Mouse (Mus musculus) heart, embryonic 15.5 days (tissue): ENCODE measurements around the gene Olfr70. TPM values are rescaled to one million over a fixed set of nuclear protein-coding genes. Genes with fewer than 3 reads are reported as not detected.

ENCODE experiments used
- ATAC-seq: fragments of 200-750 bp; cut with Nextera tagmentation; replicated peaks from 2 replicates; pipeline ENCODE4 v1.8.0; 2017; ENCODE audit warnings: low read depth, moderate TSS enrichment; ENCODE audit not compliant: insufficient number of reproducible peaks, insufficient read depth, low FRiP score
- H3K27ac ChIP-seq: fragments of 300-500 bp; sonication (generic); 2 replicates; pipeline ENCODE4 v1.5.1; 2015; ENCODE audit warnings: mild to moderate bottlenecking, inconsistent platforms
- H3K27me3 ChIP-seq: fragments of 300-500 bp; sonication (generic); 2 replicates; pipeline ENCODE4 v1.6.1; 2015; ENCODE audit warnings: inconsistent platforms
- H3K36me3 ChIP-seq: fragments of 300-500 bp; sonication (generic); 2 replicates; pipeline ENCODE4 v1.6.1; 2015; ENCODE audit warnings: mild to moderate bottlenecking, inconsistent platforms
- H3K4me1 ChIP-seq: fragments of 300-500 bp; sonication (generic); replicated peaks from 2 replicates; pipeline ENCODE4 v1.6.1; 2015; ENCODE audit warnings: inconsistent platforms
- H3K4me2 ChIP-seq: fragments of 300-500 bp; sonication (generic); 2 replicates; pipeline ENCODE4 v1.6.1; 2015; ENCODE audit warnings: inconsistent platforms, mild to moderate bottlenecking, moderate library complexity
- H3K4me3 ChIP-seq: fragments of 300-500 bp; sonication (generic); 2 replicates; pipeline ENCODE4 v1.5.1; 2015; ENCODE audit warnings: mild to moderate bottlenecking, inconsistent platforms
- H3K9ac ChIP-seq: fragments of 300-500 bp; sonication (generic); 2 replicates; pipeline ENCODE4 v1.6.1; 2015; ENCODE audit warnings: mild to moderate bottlenecking, inconsistent platforms
- H3K9me3 ChIP-seq: fragments of 300-500 bp; sonication (generic); replicated peaks from 2 replicates; pipeline ENCODE4 v1.6.1; 2016; ENCODE audit warnings: inconsistent platforms
- WGBS: fragments of 180-500 bp; shearing (Covaris S2); methylation state at CpG from one replicate; pipeline ENCODE4 v1.1.7; 2015; ENCODE audit warnings: mixed read lengths; 5-methylcytosine and 5-hydroxymethylcytosine counted together
- polyA plus RNA-seq: library from polyadenylated mRNA; unstranded; fragments of >200 nt; fragmentation: Nextera tagmentation; extraction: Ambion mirVana; gene quantifications from 2 replicates; pipeline ENCODE4 v1.2.1, GENCODE M21; 2015

Gene Olfr70
- polyA plus RNA-seq, 1 experiment from 2014 or later: not detected

- no peak for ATAC-seq
- H3K27me3 ChIP-seq: no peaks in the 10 kb centered on the region
- H3K9me3 ChIP-seq: no peaks in the 10 kb centered on the region
- peaks cover 6% of the 10 kb centered on the region; the same call in 1 of the 2 replicates for H3K36me3 ChIP-seq
- no peak overlapping the region for H3K4me3 ChIP-seq
- H3K4me2 ChIP-seq: no peak overlapping the region
- peaks cover 8% of the 10 kb centered on the region for H3K4me1 ChIP-seq
- no peak overlapping the region for H3K9ac ChIP-seq
- 74% methylated on average over 4 of the region's 4 CpGs for WGBS
- H3K27ac ChIP-seq: no peak overlapping the region
Observed at GRCm38 (mm10) chr4:43675608-43676007, 25.0 kb downstream of the Olfr70 start.

GRCm38 (mm10) chr4:43674974-43675373 lies 25.6 kb downstream of the Olfr70 start:
- Histone ChIP-seq H3K27ac (no peak overlapping the region), H3K9me3 (no peaks in the 10 kb centered on the region), H3K27me3 (no peaks in the 10 kb centered on the region), H3K36me3 (peaks cover 6% of the 10 kb centered on the region; the same call in 1 of the 2 replicates), H3K4me1 (peaks cover 9% of the 10 kb centered on the region), H3K4me3 (no peak overlapping the region), H3K9ac (no peak overlapping the region), H3K4me2 (no peak overlapping the region)
- no peak for ATAC-seq
- WGBS: 78% methylated on average over 5 of the region's 5 CpGs

- H3K4me1 ChIP-seq: peaks cover 17% of the 10 kb centered on the region
- no peak overlapping the region for H3K4me3 ChIP-seq
- H3K27me3 ChIP-seq: no peaks in the 10 kb centered on the region
- 74% methylated on average over 8 of the region's 8 CpGs for WGBS
- H3K9me3 ChIP-seq: no peaks in the 10 kb centered on the region
- no peak overlapping the region for H3K4me2 ChIP-seq
- ATAC-seq: no peak
- no peak overlapping the region for H3K9ac ChIP-seq
- no peak overlapping the region for H3K27ac ChIP-seq
- peaks cover 6% of the 10 kb centered on the region; the same call in 1 of the 2 replicates for H3K36me3 ChIP-seq
Observed at GRCm38 (mm10) chr4:43673703-43674102, 26.9 kb downstream of the Olfr70 start.

GRCm38 (mm10) chr4:43672070-43672469 lies 28.5 kb downstream of the Olfr70 start:
- H3K36me3 ChIP-seq: 0 out of 2 replicates have a peak, but pooled peaks cover 6% of the 10 kb centered on the region
- H3K27me3 ChIP-seq: peaks cover 11% of the 10 kb centered on the region; the same call in 1 of the 2 replicates
- no peak overlapping the region for H3K4me2 ChIP-seq
- ATAC-seq: no peak
- no peak overlapping the region for H3K27ac ChIP-seq
- 4% methylated on average over 2 of the region's 2 CpGs for WGBS
- no peaks in the 10 kb centered on the region for H3K9me3 ChIP-seq
- no peak overlapping the region for H3K4me3 ChIP-seq
- no peak overlapping the region for H3K9ac ChIP-seq
- peaks cover 20% of the 10 kb centered on the region for H3K4me1 ChIP-seq

- 0 out of 2 replicates have a peak, but pooled peaks cover 2% of the 10 kb centered on the region for H3K36me3 ChIP-seq
- H3K9me3 ChIP-seq: no peaks in the 10 kb centered on the region
- peaks cover 20% of the 10 kb centered on the region for H3K4me1 ChIP-seq
- peak overlapping the region; percentile 89 for H3K4me3 ChIP-seq
- ATAC-seq: peak; percentile 74
- H3K9ac ChIP-seq: peak overlapping the region; percentile 88
- H3K27me3 ChIP-seq: peaks cover 34% of the 10 kb centered on the region
- H3K27ac ChIP-seq: peak overlapping the region; percentile 79
- WGBS: under 1% methylated on average over 25 of the region's 25 CpGs
- peak overlapping the region; percentile 87 for H3K4me2 ChIP-seq
Observed at GRCm38 (mm10) chr4:43669428-43669794, 31.2 kb downstream of the Olfr70 start.

- peak within 1 kb of the TSS; percentile 79 for H3K27ac ChIP-seq
- 1% methylated on average over 40 of the region's 41 CpGs for WGBS
Observed at GRCm38 (mm10) chr4:43668782-43669427, 31.7 kb downstream of the Olfr70 start, which contains the start of the genes Tmem8b and Fam221b. Gene Tmem8b, plus strand, starts transcription at chr4:43668971. Gene Fam221b, minus strand, starts transcription at chr4:43669145.

GRCm38 (mm10) chr4:43666412-43666811 lies 34.2 kb downstream of the Olfr70 start:
- H3K9me3 ChIP-seq: no peaks in the 10 kb centered on the region
- H3K4me1 ChIP-seq: peaks cover 16% of the 10 kb centered on the region
- H3K4me2 ChIP-seq: no peak overlapping the region
- no peak overlapping the region for H3K27ac ChIP-seq
- no peak for ATAC-seq
- H3K36me3 ChIP-seq: no peaks in the 10 kb centered on the region
- no peak overlapping the region for H3K4me3 ChIP-seq
- 14% methylated on average over 4 of the region's 4 CpGs for WGBS
- peaks cover 56% of the 10 kb centered on the region for H3K27me3 ChIP-seq
- H3K9ac ChIP-seq: no peak overlapping the region

More at GRCm38 (mm10) chr4:43668782-43669427, 31.7 kb downstream of the Olfr70 start, which contains the start of the genes Tmem8b and Fam221b:
- ATAC-seq: peak; percentile 88
- H3K9me3 ChIP-seq: no peaks in the 10 kb centered on the region
- H3K4me3 ChIP-seq: peak within 1 kb of the TSS; percentile 89
- H3K36me3 ChIP-seq: no peaks in the 10 kb centered on the region
- H3K27me3 ChIP-seq: peaks cover 35% of the 10 kb centered on the region
- peak within 1 kb of the TSS; percentile 88 for H3K9ac ChIP-seq
- peak within 1 kb of the TSS; percentile 87 for H3K4me2 ChIP-seq
- H3K4me1 ChIP-seq: peaks cover 20% of the 10 kb centered on the region

GRCm38 (mm10) chr4:43657146-43657545 lies 43.5 kb downstream of the Olfr70 start:
- no peak for ATAC-seq
- Histone ChIP-seq H3K27me3 (peaks cover 10% of the 10 kb centered on the region), H3K4me3 (peak overlapping the region; percentile 84), H3K9ac (no peak overlapping the region), H3K36me3 (no peaks in the 10 kb centered on the region), H3K9me3 (no peaks in the 10 kb centered on the region), H3K4me1 (peaks cover 17% of the 10 kb centered on the region), H3K4me2 (peak overlapping the region; percentile 86), H3K27ac (peak overlapping the region; percentile 95)
- WGBS: 64% methylated on average over 4 of the region's 4 CpGs

GRCm38 (mm10) chr4:43656339-43657109 lies 44.1 kb downstream of the Olfr70 start, which contains the start of gene Hint2:
Gene Hint2, minus strand, starts transcription at chr4:43656466.
- H3K4me2 ChIP-seq: peak within 1 kb of the TSS; percentile 86

GRCm38 (mm10) chr4:43655656-43656338 lies 44.8 kb downstream of the Olfr70 start:
- peak; percentile 18; the same call in 1 of the 2 replicates for ATAC-seq
- H3K4me3 ChIP-seq: peak overlapping the region; percentile 84
- no peaks in the 10 kb centered on the region for H3K9me3 ChIP-seq
- H3K4me1 ChIP-seq: peaks cover 14% of the 10 kb centered on the region
- no peaks in the 10 kb centered on the region for H3K27me3 ChIP-seq
- peak overlapping the region; percentile 95 for H3K27ac ChIP-seq
- WGBS: 4% methylated on average over 34 of the region's 34 CpGs
- peak overlapping the region; percentile 88 for H3K9ac ChIP-seq
- H3K4me2 ChIP-seq: peak overlapping the region; percentile 86
- H3K36me3 ChIP-seq: peaks cover under 1% of the 10 kb centered on the region; the same call in 1 of the 2 replicates

More at GRCm38 (mm10) chr4:43656339-43657109, 44.1 kb downstream of the Olfr70 start, which contains the start of gene Hint2:
- ATAC-seq: peak; percentile 95
- Histone ChIP-seq H3K9ac (peak within 1 kb of the TSS; percentile 88), H3K36me3 (no peaks in the 10 kb centered on the region), H3K9me3 (no peaks in the 10 kb centered on the region), H3K27ac (peak within 1 kb of the TSS; percentile 95), H3K4me1 (peaks cover 17% of the 10 kb centered on the region), H3K27me3 (peaks cover 5% of the 10 kb centered on the region; the same call in 1 of the 2 replicates), H3K4me3 (peak within 1 kb of the TSS; percentile 84)
- WGBS: 1% methylated on average over 34 of the region's 34 CpGs
